Mouse (Mus musculus) lung, postnatal 0 days (tissue): ENCODE results near the gene Pigb. TPM values are rescaled to one million over a fixed set of nuclear protein-coding genes. Genes with fewer than 3 reads are reported as not detected.

Source experiments
- ATAC-seq: fragments of 200-750 bp; cut with Nextera tagmentation; 2 replicates; pipeline ENCODE4 v1.8.0; 2017; ENCODE audit warnings: moderate library complexity
- DNase-seq: peaks from one replicate; pipeline ENCODE4 v3.0.0-alpha.2; 2016; ENCODE audit warnings: low spot score
- H3K27ac ChIP-seq: fragments of 300-500 bp; sonication (generic); 2 replicates; pipeline ENCODE4 v1.5.1; 2014; ENCODE audit warnings: antibody characterized with exemption, mild to moderate bottlenecking, low read length, mixed read lengths
- H3K27me3 ChIP-seq: fragments of 300-500 bp; sonication (generic); replicated peaks from 2 replicates; pipeline ENCODE4 v1.6.1; 2014; ENCODE audit warnings: low read length, mixed read lengths; ENCODE audit not compliant: insufficient read depth
- H3K36me3 ChIP-seq: fragments of 300-500 bp; sonication (generic); 2 replicates; pipeline ENCODE4 v1.6.1; 2014; ENCODE audit warnings: low read length, mixed read lengths; ENCODE audit not compliant: insufficient read depth
- H3K4me1 ChIP-seq: fragments of 300-500 bp; sonication (generic); 2 replicates; pipeline ENCODE4 v1.6.1; 2014; ENCODE audit warnings: antibody characterized with exemption, low read depth, low read length, mixed read lengths; ENCODE audit not compliant: insufficient read depth
- H3K4me2 ChIP-seq: fragments of 300-500 bp; sonication (generic); replicated peaks from 2 replicates; pipeline ENCODE4 v1.6.1; 2014; ENCODE audit warnings: low read depth, mild to moderate bottlenecking, low read length, moderate library complexity, mixed read lengths
- H3K4me3 ChIP-seq: fragments of 300-500 bp; sonication (generic); 2 replicates; pipeline ENCODE4 v1.5.1; 2014; ENCODE audit warnings: low read depth, low read length
- H3K9ac ChIP-seq: fragments of 300-500 bp; sonication (generic); replicated peaks from 2 replicates; pipeline ENCODE4 v1.6.1; 2014; ENCODE audit warnings: low read depth, mild to moderate bottlenecking
- H3K9me3 ChIP-seq: fragments of 300-500 bp; sonication (generic); 2 replicates; pipeline ENCODE4 v1.6.1; 2016; ENCODE audit warnings: low read length, mixed read lengths
- CTCF ChIP-seq: IDR thresholded peaks from 2 replicates; pipeline ENCODE4 v1.5.1; 2016; ENCODE audit warnings: antibody characterized with exemption, mild to moderate bottlenecking
- EP300 ChIP-seq: IDR thresholded peaks from 2 replicates; pipeline ENCODE4 v1.6.1; 2016; ENCODE audit warnings: antibody characterized with exemption, mild to moderate bottlenecking, control low read depth
- WGBS: fragments of 180-500 bp; shearing (Covaris S2); extraction: QIAGEN DNeasy Blood & Tissue Kit; methylation state at CpG from one replicate; pipeline ENCODE4 v1.1.7; 2014; 5-methylcytosine and 5-hydroxymethylcytosine counted together
- polyA plus RNA-seq: library from polyadenylated mRNA; unstranded; fragments of >200 nt; fragmentation: Nextera tagmentation; extraction: Ambion mirVana; gene quantifications from 2 replicates; pipeline ENCODE4 v1.2.1, GENCODE M21; 2015

Pigb gene
- polyA plus RNA-seq, 1 experiment from 2014 or later, result 5.5 TPM

- TF ChIP-seq CTCF, result no peak
- H3K4me1 ChIP-seq, result no peaks in the 10 kb centered on the region
- 64% methylated on average over 7 of the region's 7 CpGs for WGBS
- no peak for DNase-seq
- H3K9me3 ChIP-seq, result no peaks in the 10 kb centered on the region
- H3K27me3 ChIP-seq, result no peaks in the 10 kb centered on the region
- H3K4me2 ChIP-seq, result no peak overlapping the region
- no peak overlapping the region for H3K9ac ChIP-seq
- peaks cover 7% of the 10 kb centered on the region; the same call in 1 of the 2 replicates for H3K36me3 ChIP-seq
- H3K27ac ChIP-seq, result no peak overlapping the region
- no peak for ATAC-seq
- no peak overlapping the region for H3K4me3 ChIP-seq
Observed at GRCm38 (mm10) chr9:72996806-72997205, 43.4 kb downstream of the Pigb start.

GRCm38 (mm10) chr9:72996167-72996566 lies 44.0 kb downstream of the Pigb start:
- ATAC-seq, result no peak
- H3K27me3 ChIP-seq, result no peaks in the 10 kb centered on the region
- H3K27ac ChIP-seq, result no peak overlapping the region
- H3K4me3 ChIP-seq, result no peak overlapping the region
- no peak for DNase-seq
- H3K4me2 ChIP-seq, result no peak overlapping the region
- peaks cover 7% of the 10 kb centered on the region; the same call in 1 of the 2 replicates for H3K36me3 ChIP-seq
- H3K4me1 ChIP-seq, result no peaks in the 10 kb centered on the region
- TF ChIP-seq CTCF, result no peak
- no peak for TF ChIP-seq EP300
- H3K9me3 ChIP-seq, result no peaks in the 10 kb centered on the region
- no peak overlapping the region for H3K9ac ChIP-seq

- no peak overlapping the region for H3K9ac ChIP-seq
- H3K36me3 ChIP-seq, result no peaks in the 10 kb centered on the region
- no peak overlapping the region for H3K4me2 ChIP-seq
- TF ChIP-seq EP300 (no peak), CTCF (no peak)
- WGBS, result 86% methylated on average over 5 of the region's 5 CpGs
- H3K4me1 ChIP-seq, result no peaks in the 10 kb centered on the region
- no peaks in the 10 kb centered on the region for H3K9me3 ChIP-seq
- H3K27ac ChIP-seq, result no peak overlapping the region
- no peak overlapping the region for H3K4me3 ChIP-seq
- ATAC-seq (no peak), DNase-seq (no peak)
- H3K27me3 ChIP-seq, result no peaks in the 10 kb centered on the region
Observed at GRCm38 (mm10) chr9:72992576-72992975, 47.6 kb downstream of the Pigb start.

DNA sequence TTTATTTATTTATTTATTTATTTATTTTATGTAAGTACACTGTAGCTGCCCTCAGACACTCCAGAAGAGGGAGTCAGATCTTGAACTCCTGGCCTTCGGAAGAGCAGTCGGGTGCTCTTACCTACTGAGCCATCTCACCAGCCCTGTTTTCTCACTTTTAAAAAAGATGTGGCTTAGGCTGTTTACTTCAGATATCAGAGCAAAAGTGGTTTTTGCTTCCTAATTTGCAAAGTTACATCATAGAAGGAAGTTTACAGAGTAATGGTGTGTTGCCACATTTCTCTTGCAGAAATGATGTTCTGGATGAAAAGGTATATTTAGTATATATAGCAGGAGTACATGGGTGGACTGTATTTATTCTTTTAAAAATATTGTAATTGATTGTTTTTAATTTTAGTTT lies 48.8 kb downstream of the Pigb start:
- no peak for ATAC-seq
- H3K4me2 ChIP-seq, result no peak overlapping the region
- no peak overlapping the region for H3K9ac ChIP-seq
- peaks cover 2% of the 10 kb centered on the region; the same call in 1 of the 2 replicates for H3K4me1 ChIP-seq
- DNase-seq, result no peak
- TF ChIP-seq EP300 (no peak), CTCF (no peak)
- no peaks in the 10 kb centered on the region for H3K27me3 ChIP-seq
- H3K27ac ChIP-seq, result no peak overlapping the region
- H3K4me3 ChIP-seq, result no peak overlapping the region
- WGBS, result 85% methylated on average over 2 of the region's 2 CpGs
- H3K36me3 ChIP-seq, result no peaks in the 10 kb centered on the region
- H3K9me3 ChIP-seq, result no peaks in the 10 kb centered on the region

DNA sequence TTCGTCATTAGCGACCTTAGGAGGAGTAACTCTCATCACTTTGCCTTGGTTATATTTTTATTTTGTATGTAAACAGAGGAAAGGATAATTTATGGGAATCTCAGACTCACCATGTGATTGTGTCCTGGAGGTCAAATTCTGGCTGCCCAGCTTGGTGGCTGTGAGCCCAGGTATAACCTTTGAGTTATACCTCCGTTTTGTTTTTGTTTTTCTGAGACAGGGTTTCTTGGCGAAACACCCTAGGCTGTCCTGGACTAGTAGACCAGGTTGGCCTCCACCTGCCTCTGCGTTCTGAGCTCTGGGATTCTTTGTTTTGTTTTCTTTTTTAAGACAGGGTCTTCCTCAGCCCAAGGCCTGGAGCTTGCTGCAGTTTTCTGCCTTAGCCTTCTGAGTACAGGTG lies 51.5 kb downstream of the Pigb start:
- DNase-seq (no peak), ATAC-seq (no peak)
- Histone ChIP-seq H3K9ac (no peak overlapping the region), H3K36me3 (no peaks in the 10 kb centered on the region), H3K4me3 (no peak overlapping the region), H3K9me3 (no peaks in the 10 kb centered on the region), H3K4me2 (no peak overlapping the region), H3K27me3 (no peaks in the 10 kb centered on the region), H3K4me1 (peaks cover 13% of the 10 kb centered on the region), H3K27ac (no peak overlapping the region)
- WGBS, result 75% methylated on average over 5 of the region's 5 CpGs
- TF ChIP-seq EP300 (no peak), CTCF (no peak)

DNA sequence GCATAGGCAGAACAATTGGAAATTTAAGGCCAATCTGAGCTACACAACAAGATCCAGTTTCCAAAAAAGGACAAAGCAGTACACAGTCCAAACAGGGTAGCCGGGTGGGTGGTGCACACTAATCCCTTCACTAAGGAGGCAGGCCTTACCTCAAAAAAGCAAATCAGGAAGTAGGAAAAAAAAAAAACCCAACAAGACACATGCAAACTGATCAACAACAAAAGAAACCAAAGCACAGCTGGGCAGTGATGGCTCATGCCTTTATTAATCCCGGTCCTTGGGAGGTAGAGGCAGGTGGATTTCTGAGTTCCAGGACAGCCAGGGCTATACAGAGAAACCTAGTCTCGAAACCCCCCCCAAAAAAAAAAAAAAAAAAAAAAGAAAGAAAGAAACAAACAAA lies 52.5 kb downstream of the Pigb start:
- Histone ChIP-seq H3K9me3 (no peaks in the 10 kb centered on the region), H3K4me3 (no peak overlapping the region), H3K36me3 (no peaks in the 10 kb centered on the region), H3K4me1 (peaks cover 13% of the 10 kb centered on the region), H3K4me2 (no peak overlapping the region), H3K27ac (no peak overlapping the region), H3K27me3 (no peaks in the 10 kb centered on the region), H3K9ac (no peak overlapping the region)
- WGBS, result 56% methylated on average over 3 of the region's 3 CpGs
- TF ChIP-seq CTCF (no peak), EP300 (no peak)
- ATAC-seq (no peak), DNase-seq (no peak)
